8 mouse cellular contexts compared by ENCODE assay signal in the genomic region with DNA sequence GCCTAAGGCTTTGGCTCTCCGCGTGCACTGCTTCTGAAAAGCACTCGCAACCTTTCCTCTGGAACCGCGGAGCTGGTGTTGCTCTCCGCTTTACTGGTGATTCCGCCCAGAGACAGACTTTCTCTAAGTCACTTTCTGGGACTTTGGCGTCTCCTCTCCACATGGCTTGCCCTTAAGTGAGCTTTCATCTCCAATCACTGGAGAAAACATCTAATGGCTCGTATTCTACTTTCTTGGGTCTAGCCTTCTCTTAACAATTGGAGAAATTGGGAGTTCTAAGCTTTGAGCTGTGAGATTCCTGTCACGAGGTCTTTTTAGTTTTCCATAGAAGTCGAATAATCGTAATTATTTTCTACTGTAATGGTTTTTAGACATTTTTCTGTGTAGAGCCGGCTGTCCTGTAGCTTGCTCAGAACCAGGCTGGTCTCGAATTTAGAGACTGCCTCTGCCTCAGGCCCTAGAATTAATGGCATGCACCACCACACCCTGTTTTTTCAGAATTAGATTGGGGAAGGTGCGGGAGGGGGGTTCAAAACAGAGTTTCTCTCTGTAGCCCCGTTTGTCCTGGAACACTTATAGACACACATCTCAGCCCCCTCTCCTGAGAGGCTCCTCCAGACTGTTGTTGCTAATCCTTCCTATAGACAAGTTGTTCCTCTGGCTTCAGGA. TPM values are rescaled to one million over a fixed set of nuclear protein-coding genes. Genes with fewer than 3 reads are reported as not detected.
DNase-seq lines count a peak whose midpoint lies in the region; ATAC-seq and TF ChIP-seq lines count a peak whose summit lies in the region.

No protein-coding gene starts in this region.

- no peak overlapping the region; the same call in 1 of the 2 replicates for H3K9ac ChIP-seq in hindbrain, embryonic 16.5 days (ENCODE audit: low read depth, low read length)

- peak overlapping the region; percentile 6 for H3ac ChIP-seq in myocyte (ENCODE audit: control insufficient read depth, insufficient read length)

- DNase-seq in lung, adult 2 months, result no peak
- no peak for DNase-seq in lung, postnatal 25 days (ENCODE audit: low spot score)
- peak; percentile 24 for DNase-seq in c-Kit-positive CD71-positive TER-119-negative erythroid progenitor cells, embryonic 14.5 days (ENCODE audit: low read depth)
- no peak for DNase-seq in layer of hippocampus, adult 11-12 months (ENCODE audit: low spot score)
- DNase-seq in cerebellum, postnatal 4 days (ENCODE audit: low spot score in 2 of 2), result no peak

- H3K4me2 ChIP-seq in hindbrain, embryonic 16.5 days (ENCODE audit: low read length), result peak overlapping the region; percentile 98
- H3K4me2 ChIP-seq in myocyte (ENCODE audit: low read depth), result peak overlapping the region; percentile 81

- H3K36me3 ChIP-seq in hindbrain, embryonic 16.5 days (ENCODE audit: control insufficient read depth, insufficient read depth, low read length), result peaks cover 9% of the 10 kb centered on the region
- peaks cover 19% of the 10 kb centered on the region for H3K36me3 ChIP-seq in myocyte (ENCODE audit: control insufficient read depth, insufficient read depth)

- peak overlapping the region; percentile 95 for H3K4me3 ChIP-seq in lung, adult 2 months (replicated peaks; ENCODE audit: extremely low read depth, low read depth, low read length)
- peak overlapping the region; percentile 89 for H3K4me3 ChIP-seq in hindbrain, embryonic 16.5 days (ENCODE audit: low read length)
- H3K4me3 ChIP-seq in myocyte, result peak overlapping the region; percentile 98

- ATAC-seq in hindbrain, embryonic 16.5 days, result no peak
- ATAC-seq in CD4-positive, CD25-positive, alpha-beta regulatory T cell, adult 4 months, result no peak

- H3K27ac ChIP-seq in hindbrain, embryonic 16.5 days (ENCODE audit: low read depth, low read length), result no peak overlapping the region

- H3K9me3 ChIP-seq in hindbrain, embryonic 16.5 days (ENCODE audit: control insufficient read depth, low read length), result no peaks in the 10 kb centered on the region

- TF ChIP-seq CTCF in lung, adult 2 months (IDR thresholded peaks at IDR 0.05; ENCODE audit: insufficient read depth, low read length), result no peak

- H3K27me3 ChIP-seq in hindbrain, embryonic 16.5 days (replicated peaks; ENCODE audit: control insufficient read depth, insufficient read depth, low read length), result no peaks in the 10 kb centered on the region
- no peaks in the 10 kb centered on the region for H3K27me3 ChIP-seq in myocyte (ENCODE audit: control insufficient read depth, insufficient read depth, insufficient read length)

- under 1% methylated on average over 16 of the region's 16 CpGs for WGBS in lung, adult 2 months
- WGBS in hindbrain, embryonic 16.5 days, result 2% methylated on average over 16 of the region's 16 CpGs

- H3K79me2 ChIP-seq in myocyte (ENCODE audit: control insufficient read depth, insufficient read depth), result peaks cover 50% of the 10 kb centered on the region

- peaks cover 8% of the 10 kb centered on the region for H3K4me1 ChIP-seq in lung, adult 2 months (ENCODE audit: control insufficient read depth, insufficient read depth, low read length)
- H3K4me1 ChIP-seq in hindbrain, embryonic 16.5 days (ENCODE audit: control insufficient read depth, insufficient read depth, low read depth, low read length), result peaks cover 18% of the 10 kb centered on the region

- TF ChIP-seq POLR2A in lung, adult 2 months (IDR thresholded peaks at IDR 0.05; ENCODE audit: borderline replicate concordance, extremely low read depth, low read depth, low read length), result no peak
- no peak for TF ChIP-seq POLR2A in myocyte (IDR thresholded peaks at IDR 0.05; ENCODE audit: insufficient read length, low read depth)

TF ChIP-seq in myocyte, 11 proteins besides CTCF, POLR2A, EP300 and RAD21:
- TF ChIP-seq SRF (IDR thresholded peaks at IDR 0.05; ENCODE audit: control insufficient read depth, insufficient read length, low read depth), result no peak
- no peak for TF ChIP-seq CEBPB (IDR thresholded peaks at IDR 0.05; ENCODE audit: insufficient read depth, poor library complexity, severe bottlenecking)
- TF ChIP-seq USF1 (IDR thresholded peaks at IDR 0.05; ENCODE audit: low read depth), result no peak
- TF ChIP-seq MAX (IDR thresholded peaks at IDR 0.05; ENCODE audit: low read depth), result no peak
- TF ChIP-seq POLR2AphosphoS2 (IDR thresholded peaks at IDR 0.05; ENCODE audit: insufficient read length, low read depth), result no peak
- no peak for TF ChIP-seq MYOD1 (IDR thresholded peaks at IDR 0.05; ENCODE audit: control insufficient read depth in 1 of 3, insufficient read length in 2 of 3, low read depth in 2 of 3)
- TF ChIP-seq E2F4 (IDR thresholded peaks at IDR 0.05; ENCODE audit: insufficient read depth), result no peak
- no peak for TF ChIP-seq TCF12 (IDR thresholded peaks at IDR 0.05; ENCODE audit: insufficient read depth, poor library complexity, severe bottlenecking)
- no peak for TF ChIP-seq MYOG (IDR thresholded peaks at IDR 0.05; ENCODE audit: control insufficient read depth in 1 of 3, insufficient read depth in 1 of 3, insufficient read length in 2 of 3, low read depth in 2 of 3)
- TF ChIP-seq REST (IDR thresholded peaks at IDR 0.05; ENCODE audit: insufficient read depth, insufficient read length), result no peak
- no peak for TF ChIP-seq TCF3 (IDR thresholded peaks at IDR 0.05; ENCODE audit: insufficient read length, low read depth)

RNA-seq across cellular contexts. Expression of gene Orc1, which starts 0.7 kb away (rescaled TPM):
- 0.09 and 0.21 TPM in 2 replicates for polyA plus RNA-seq in lung, adult 2 months (2012; rRNA removed)
- polyA plus RNA-seq in hindbrain, embryonic 16.5 days (2015; fragmentation: Nextera tagmentation; extraction: Ambion mirVana), result 1.5 and 2.2 TPM in 2 replicates
- 0.84 TPM for polyA plus RNA-seq in myocyte (2012; fragmentation: generic; extraction: Trizol)
- 1 to 10 TPM; 2.7 to 3.0 TPM for polyA plus RNA-seq in CD4-positive, CD25-positive, alpha-beta regulatory T cell, adult 4 months (2017; shearing (Covaris generic))

RNA-seq across cellular contexts. Expression of gene Prpf38a, which starts 0.7 kb away (rescaled TPM):
- 2.9 and 6.0 TPM in 2 replicates for polyA plus RNA-seq in lung, adult 2 months (2012; rRNA removed)
- polyA plus RNA-seq in hindbrain, embryonic 16.5 days (2015; fragmentation: Nextera tagmentation; extraction: Ambion mirVana), result 70.4 and 75.2 TPM in 2 replicates
- 17.2 TPM for polyA plus RNA-seq in myocyte (2012; fragmentation: generic; extraction: Trizol)
- polyA plus RNA-seq in CD4-positive, CD25-positive, alpha-beta regulatory T cell, adult 4 months (2017; shearing (Covaris generic)), result 10 to 100 TPM; 64.6 to 64.9 TPM

RNA-seq across cellular contexts. Expression of gene Cc2d1b, which starts 39.9 kb away (rescaled TPM):
- polyA plus RNA-seq in lung, adult 2 months (2012; rRNA removed), result 27.5 and 31.8 TPM in 2 replicates
- polyA plus RNA-seq in hindbrain, embryonic 16.5 days (2015; fragmentation: Nextera tagmentation; extraction: Ambion mirVana), result 16.7 and 19.7 TPM in 2 replicates
- 19.7 TPM for polyA plus RNA-seq in myocyte (2012; fragmentation: generic; extraction: Trizol)
- 10 to 100 TPM; 31.4 to 62.3 TPM for polyA plus RNA-seq in CD4-positive, CD25-positive, alpha-beta regulatory T cell, adult 4 months (2017; shearing (Covaris generic))
